Mouse (Mus musculus) retina, embryonic 14.5 days (tissue): Measurements from ENCODE around the gene Lats1.

Experiments
- DNase-seq: peaks from one replicate; pipeline ENCODE4 v3.0.0-alpha.2; 2015; ENCODE audit warnings: low spot score

Gene Lats1

DNA sequence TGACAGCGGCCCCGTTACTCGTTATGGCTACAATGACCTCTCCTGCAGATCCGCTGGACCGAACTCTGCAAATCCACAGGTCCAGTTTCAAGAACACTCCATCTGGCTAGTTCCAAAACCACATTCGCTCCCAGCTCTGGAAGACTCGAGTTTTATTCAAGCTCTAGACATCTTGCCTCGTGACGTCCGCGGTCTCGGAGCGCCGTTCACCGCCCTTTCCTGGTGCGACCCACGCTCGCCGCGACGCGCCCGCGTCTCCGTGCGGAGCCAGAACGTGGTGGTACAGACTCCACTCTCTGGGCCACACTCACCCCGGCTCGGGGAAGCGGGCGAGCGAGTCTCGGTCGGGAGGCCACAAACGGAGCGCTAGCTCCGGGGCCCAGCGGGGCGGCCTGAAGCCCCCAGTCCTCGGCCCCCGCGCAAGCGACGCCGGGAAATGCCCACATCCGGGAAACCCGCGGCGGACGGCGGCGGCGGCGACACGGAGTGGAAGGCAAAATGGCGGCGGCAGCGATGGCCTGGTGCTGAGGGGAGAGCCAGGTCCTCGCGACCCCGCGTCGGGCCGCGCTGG lies at the start of gene Lats1, which contains the start of gene Pcmt1:
Gene Lats1, plus strand, starts transcription at position 484 of the 571 bp plus-strand sequence.
Gene Pcmt1, minus strand, starts transcription at position 406 of the 571 bp plus-strand sequence.
- peak; percentile 86 for DNase-seq

- DNase-seq = no peak
These were observed 40.6 kb upstream of the Lats1 start for GRCm38 (mm10) chr10:7640366-7640765.

DNA sequence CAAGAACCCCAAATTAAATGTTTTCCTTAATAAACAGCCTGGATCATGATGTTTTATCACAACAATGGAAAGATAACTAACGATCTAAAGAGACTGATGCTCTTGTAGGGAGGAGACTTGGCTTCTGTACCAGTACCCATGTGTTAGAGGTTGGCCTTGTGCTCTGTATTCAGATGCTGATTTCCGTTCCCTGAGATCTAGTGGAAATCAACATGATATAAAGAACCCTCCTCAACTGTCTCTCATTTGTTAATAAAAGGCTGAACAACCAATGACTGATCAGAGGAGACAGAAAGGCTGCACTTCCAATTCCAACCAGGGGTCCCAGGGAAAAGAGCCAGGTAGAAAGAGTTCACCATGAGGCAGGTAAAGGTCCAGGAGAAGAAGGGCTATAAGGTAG lies 35.1 kb upstream of the Lats1 start:
- no peak for DNase-seq

- DNase-seq = no peak
These were observed 32.0 kb upstream of the Lats1 start for GRCm38 (mm10) chr10:7649059-7649458.

DNA sequence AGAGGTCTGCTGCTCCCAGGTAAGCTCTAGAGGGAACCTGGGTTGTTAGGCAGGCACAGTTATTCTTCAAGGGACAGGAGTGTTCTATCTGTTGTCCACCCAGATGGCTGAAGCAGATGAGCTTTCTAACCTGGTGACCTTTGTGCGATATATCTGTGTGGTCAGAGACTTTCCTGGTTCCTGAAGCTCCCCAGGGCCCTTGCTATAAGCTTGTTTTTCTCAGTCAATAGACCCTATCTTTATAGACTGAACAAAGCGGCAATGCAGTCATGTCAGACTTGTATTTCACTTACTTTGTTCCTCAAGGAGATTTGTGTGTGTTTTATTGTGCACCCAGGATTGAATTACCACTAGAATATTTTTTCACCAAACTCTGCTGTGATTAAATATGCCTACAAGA lies 30.0 kb upstream of the Lats1 start:
- no peak for DNase-seq

DNA sequence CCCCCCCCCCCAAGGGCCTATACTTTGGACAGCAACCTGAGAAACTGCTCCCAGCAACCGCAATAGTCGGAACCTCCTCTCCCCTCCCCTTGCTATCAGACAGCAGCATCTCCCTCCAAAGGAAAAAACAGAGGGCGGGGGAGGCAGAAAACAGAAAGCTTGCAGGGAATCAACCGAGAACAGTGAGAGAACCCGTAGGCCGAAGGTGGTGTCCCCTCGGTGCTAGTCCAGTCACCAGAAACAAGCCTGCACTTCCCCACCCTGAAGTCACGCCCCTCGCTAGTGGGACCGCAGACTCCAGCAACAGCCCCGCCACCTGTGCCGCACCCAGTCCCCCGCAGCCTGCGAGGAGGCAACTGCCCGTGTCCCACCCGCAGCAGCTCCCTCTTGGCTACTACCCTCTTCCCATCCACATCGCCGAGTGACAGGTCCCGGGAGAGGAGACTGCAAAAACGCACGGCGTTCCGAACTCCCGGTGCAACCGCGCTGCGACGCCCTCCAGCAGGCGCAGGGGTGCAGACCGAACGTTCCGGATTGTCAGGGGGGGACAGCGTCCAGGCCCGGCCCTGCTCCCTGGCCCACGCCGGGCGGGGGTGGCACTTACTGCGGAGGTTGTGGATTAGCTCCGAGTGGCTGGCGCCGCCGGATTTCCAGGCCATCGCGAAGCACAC lies 18.4 kb upstream of the Lats1 start:
- peak; percentile 76 for DNase-seq

GRCm38 (mm10) chr10:7663159-7664026 lies 17.6 kb upstream of the Lats1 start:
- DNase-seq = peak; percentile 94

DNA sequence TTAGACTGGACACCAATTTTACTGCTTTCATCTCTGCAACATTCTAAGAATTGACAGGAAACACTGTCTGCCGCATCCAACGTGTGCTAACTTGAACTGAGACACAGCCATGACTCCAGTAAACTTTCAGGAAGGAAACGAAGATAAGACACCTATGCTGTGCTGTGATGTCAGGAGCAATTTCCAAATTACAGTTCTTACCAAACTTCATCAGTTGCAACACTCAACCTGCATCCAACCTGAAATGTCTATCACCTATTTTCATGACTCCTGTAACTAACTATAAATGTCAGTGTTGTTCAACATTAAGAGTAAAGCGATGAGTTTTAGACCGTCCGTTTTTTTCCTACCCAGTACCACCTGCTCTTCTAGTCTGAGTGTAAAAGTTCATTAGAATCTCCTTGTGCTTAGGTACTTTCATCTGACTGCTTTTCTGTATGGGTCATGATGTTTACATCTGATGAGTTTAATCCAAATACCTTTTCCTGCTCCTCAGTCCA lies 16.9 kb upstream of the Lats1 start:
- DNase-seq = no peak

GRCm38 (mm10) chr10:7664889-7665288 lies 16.1 kb upstream of the Lats1 start:
- DNase-seq = no peak

GRCm38 (mm10) chr10:7667342-7667802 lies 13.6 kb upstream of the Lats1 start, which contains the start of gene Nup43:
TSS of gene Nup43 (plus strand) at chr10:7667503.
- peak; percentile 94 for DNase-seq

DNA sequence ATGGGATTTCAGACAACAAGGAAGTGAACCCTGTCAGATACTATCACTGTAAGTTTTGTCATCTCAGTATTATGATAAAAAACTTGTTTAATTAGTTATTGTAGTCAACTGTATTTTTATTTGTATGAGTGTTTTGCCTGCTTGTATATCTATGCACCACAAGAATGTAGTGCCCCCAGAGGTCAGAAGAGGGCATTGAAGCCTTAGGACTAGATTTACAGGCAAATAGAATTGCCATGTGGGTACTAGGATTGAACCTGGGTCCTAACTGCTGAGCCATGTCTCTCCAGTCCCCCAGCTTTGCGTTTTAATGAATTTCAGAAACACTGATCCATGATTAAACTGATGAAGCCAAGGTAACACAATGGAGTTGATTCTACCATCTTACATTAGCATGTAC lies 7.3 kb upstream of the Lats1 start:
- peak; percentile 58 for DNase-seq

GRCm38 (mm10) chr10:7681343-7682025 lies 470 bp downstream of the Lats1 start:
- peak; percentile 67 for DNase-seq

DNA sequence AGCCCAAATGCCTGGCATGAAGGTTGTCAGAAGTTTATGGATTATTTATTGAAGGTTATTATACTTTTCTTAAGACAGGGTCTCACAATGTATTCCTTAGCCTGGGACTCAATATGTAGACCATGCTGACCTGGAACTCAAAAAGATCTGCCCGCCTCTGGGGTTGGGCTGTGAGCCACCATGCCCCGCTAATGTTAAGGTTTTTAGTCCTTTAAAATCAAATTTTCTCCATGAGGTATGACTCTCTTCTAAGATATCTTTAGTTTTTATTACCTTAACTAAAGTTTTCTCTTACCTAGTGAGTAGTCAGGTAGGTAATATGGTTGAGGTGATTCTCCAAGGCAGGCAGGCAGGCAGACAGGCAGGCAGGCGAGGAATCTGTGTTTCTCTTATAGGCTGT lies 1.2 kb downstream of the Lats1 start:
- no peak for DNase-seq

DNA sequence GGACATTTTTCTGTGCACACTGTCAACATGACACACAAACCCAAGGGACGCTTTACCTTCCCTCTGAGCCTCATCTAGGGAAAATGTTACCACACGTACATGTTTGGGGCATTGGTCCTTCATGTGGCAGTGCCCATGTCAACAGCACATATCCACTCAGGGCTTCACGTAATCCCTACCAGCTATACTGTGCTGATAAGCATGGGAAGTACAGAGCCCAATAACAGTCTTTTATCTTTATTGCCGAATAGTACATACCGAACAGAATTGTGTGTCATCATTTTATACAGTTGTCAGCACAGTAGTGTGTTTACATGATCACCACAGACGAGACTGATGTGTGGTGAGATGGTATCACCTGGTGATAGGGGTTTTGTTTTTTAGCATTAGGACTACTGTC lies 5.9 kb downstream of the Lats1 start:
- no peak for DNase-seq

DNA sequence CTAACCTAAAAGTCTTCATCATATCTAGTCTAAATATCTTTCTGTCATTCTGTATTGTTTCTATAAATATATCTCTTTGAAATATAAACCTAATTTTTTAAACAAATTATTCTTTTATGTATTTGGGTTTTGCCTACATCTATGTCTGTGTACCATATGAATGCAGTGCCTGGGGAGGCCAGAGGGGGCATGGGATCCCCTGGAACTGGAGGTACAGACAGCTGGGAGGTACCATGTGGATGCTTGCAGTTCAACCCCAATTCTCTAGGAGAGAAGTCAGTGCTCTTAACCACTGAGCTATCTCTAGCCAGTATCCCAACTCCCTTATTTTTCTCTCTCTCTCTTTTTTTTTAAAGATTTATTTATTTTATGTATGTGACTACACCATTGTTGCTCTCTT lies 14.3 kb downstream of the Lats1 start:
- no peak for DNase-seq

GRCm38 (mm10) chr10:7700120-7700519 lies 19.1 kb downstream of the Lats1 start:
- DNase-seq = no peak

GRCm38 (mm10) chr10:7702586-7702985 lies 21.6 kb downstream of the Lats1 start:
- DNase-seq = no peak

DNA sequence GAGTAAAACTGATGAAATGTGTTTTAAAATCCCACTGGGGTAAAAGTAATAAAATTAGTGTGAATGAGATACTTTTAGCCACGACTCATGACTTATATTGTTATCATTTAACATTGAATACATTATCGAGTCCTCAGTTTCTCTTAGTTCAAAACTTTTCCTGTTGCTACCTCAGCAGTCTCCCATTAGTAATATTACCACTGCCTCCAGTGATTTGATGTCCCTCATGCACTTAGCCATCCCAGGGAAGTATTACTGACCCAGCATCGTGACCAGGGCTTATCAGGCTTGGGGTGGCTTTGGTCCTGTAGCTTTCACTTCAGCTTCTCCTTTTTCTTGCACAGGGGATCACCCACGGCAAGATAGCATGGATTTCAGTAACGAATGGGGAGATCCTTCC lies 29.1 kb downstream of the Lats1 start:
- DNase-seq = no peak

GRCm38 (mm10) chr10:7712506-7712905 lies 31.5 kb downstream of the Lats1 start:
- DNase-seq = no peak

GRCm38 (mm10) chr10:7715056-7715455 lies 34.0 kb downstream of the Lats1 start:
- no peak for DNase-seq

DNA sequence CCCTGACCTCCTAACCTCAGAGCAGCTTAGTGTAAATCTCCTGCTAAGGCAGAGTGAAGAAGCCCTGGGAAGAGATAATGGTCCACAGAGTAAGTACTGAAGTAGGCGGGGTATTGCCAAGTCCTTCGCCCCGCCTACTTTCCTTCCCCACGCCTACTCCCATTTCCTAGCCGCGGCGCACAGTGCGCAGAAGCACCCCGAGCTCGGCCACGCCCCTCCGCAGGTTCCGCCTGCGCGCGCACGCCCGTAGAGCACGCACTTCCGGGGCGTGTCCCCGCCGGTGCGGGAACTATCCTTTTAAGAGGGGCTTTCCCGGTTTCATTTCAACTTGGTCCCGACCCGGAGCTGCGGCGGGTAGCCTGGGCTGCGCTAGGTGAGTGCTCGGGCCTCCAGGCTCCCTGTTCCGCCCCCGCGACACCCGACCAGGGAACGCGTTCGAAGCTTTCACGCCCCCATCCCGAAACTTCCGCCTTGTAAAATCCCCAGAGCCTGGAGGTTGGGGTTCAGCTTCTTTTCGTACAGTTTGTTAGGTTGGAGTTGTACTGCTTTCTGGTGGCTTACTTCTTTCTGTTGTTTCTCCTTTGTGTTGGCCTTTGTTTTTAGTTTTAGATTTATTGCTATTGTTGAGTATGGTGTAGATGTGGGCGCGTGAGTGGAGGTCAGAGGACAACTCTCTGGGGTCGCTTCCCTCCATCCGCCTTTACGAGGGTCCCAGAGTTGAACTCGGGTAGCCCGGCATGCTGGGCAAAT lies 44.9 kb downstream of the Lats1 start, which contains the start of gene Katna1:
Gene Katna1, plus strand, starts transcription at position 250 of the 750 bp plus-strand sequence.
- DNase-seq = peak; percentile 98
